Mouse (Mus musculus): ENCODE results near the gene Dhrs7b.

DNA sequence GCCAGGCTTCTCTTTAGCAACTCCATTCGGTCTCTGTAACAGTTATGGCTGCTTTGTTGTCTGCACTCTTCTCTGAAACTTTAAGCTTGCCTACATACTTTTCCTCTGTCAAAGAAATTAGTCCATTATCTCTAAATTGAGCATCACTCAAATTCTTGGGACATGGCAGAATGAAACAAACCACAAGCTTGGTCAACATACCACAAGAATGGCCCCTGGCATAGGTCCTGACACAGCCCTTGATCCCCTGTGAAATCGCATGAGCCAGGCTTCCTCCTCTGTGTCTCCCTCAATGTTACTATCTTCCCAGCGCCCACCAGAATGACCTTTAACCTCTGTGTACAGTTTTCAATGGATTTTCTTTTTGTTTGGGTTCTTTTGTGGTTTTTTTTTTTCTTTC lies 52.0 kb downstream of the Dhrs7b start:
- no peak for TF ChIP-seq POLR2A (IDR thresholded peaks at IDR 0.05; ENCODE audit: control insufficient read depth, low read depth, low read length)
- no peak for TF ChIP-seq CTCF (IDR thresholded peaks at IDR 0.05; ENCODE audit: control insufficient read depth, insufficient read depth, insufficient replicate concordance, low read depth, low read length)
